Mouse (Mus musculus) liver, adult 2 months (tissue): ENCODE data around the gene Radil. TPM values are rescaled to one million over a fixed set of nuclear protein-coding genes. Genes with fewer than 3 reads are reported as not detected.

Experiments
- DNase-seq: peaks from one replicate; pipeline ENCODE4 v3.0.0-alpha.2; 2011; ENCODE audit warnings: low read depth, low spot score; ENCODE audit errors: extremely low read depth
- H3K27ac ChIP-seq: fragments of 200-500 bp; replicated peaks from 2 replicates; pipeline ENCODE4 v1.5.1; 2012; ENCODE audit warnings: low read depth, mild to moderate bottlenecking, control low read depth, inconsistent platforms, low read length; ENCODE audit not compliant: insufficient read depth
- H3K27me3 ChIP-seq: fragments of 200-500 bp; 2 replicates; pipeline ENCODE4 v1.6.1; 2012; ENCODE audit warnings: mild to moderate bottlenecking, moderate library complexity, low read length, inconsistent platforms; ENCODE audit not compliant: control insufficient read depth, insufficient read depth
- H3K36me3 ChIP-seq: fragments of 200-500 bp; 2 replicates; pipeline ENCODE4 v1.6.1; 2012; ENCODE audit warnings: low read length, inconsistent platforms; ENCODE audit not compliant: control insufficient read depth, insufficient read depth
- H3K4me1 ChIP-seq: fragments of 200-500 bp; 2 replicates; pipeline ENCODE4 v1.6.1; 2011; ENCODE audit warnings: low read length; ENCODE audit not compliant: control insufficient read depth, insufficient read depth
- H3K4me3 ChIP-seq: fragments of 200-500 bp; 2 replicates; pipeline ENCODE4 v1.5.1; 2011; ENCODE audit warnings: low read depth, mild to moderate bottlenecking, control low read depth, low read length, moderate library complexity; ENCODE audit not compliant: insufficient read depth
- H3K79me2 ChIP-seq: fragments of 200-500 bp; 2 replicates; pipeline ENCODE4 v1.6.1; 2012; ENCODE audit warnings: inconsistent platforms, mild to moderate bottlenecking, low read length, moderate library complexity; ENCODE audit not compliant: control insufficient read depth, insufficient read depth
- H3K9ac ChIP-seq: fragments of 200-500 bp; 2 replicates; pipeline ENCODE4 v1.6.1; 2012; ENCODE audit warnings: low read depth, mild to moderate bottlenecking, control low read depth, inconsistent platforms, low read length
- CTCF ChIP-seq: fragments of 200-500 bp; IDR thresholded peaks from 2 replicates; pipeline ENCODE4 v1.5.1; 2011; ENCODE audit warnings: low read depth, low read length, control low read depth
- POLR2A ChIP-seq: fragments of 200-500 bp; IDR thresholded peaks from 2 replicates; pipeline ENCODE4 v1.6.1; 2011; ENCODE audit warnings: low read length, control low read depth; ENCODE audit not compliant: insufficient read depth; ENCODE audit errors: extremely low read depth
- WGBS: fragments of 180-500 bp; shearing (Covaris S2); methylation state at CpG from one replicate; pipeline ENCODE4 v1.1.7; 2018; 5-methylcytosine and 5-hydroxymethylcytosine counted together
- polyA plus RNA-seq: library from polyadenylated mRNA; depleted of rRNA; stranded (reverse); fragments of >200 nt; gene quantifications from 2 replicates; pipeline ENCODE4 v1.2.3, GENCODE M21; 2012
- total RNA-seq: library from RNA; depleted of rRNA; stranded (reverse); fragments of >200 nt; gene quantifications from 2 replicates; pipeline ENCODE4 v1.2.3, GENCODE M21; 2014

Radil gene
- total and polyA plus RNA-seq, 2 experiments: not detected

GRCm38 (mm10) chr5:142524711-142525464, 26.0 kb downstream of the Radil start:
- Histone ChIP-seq H3K4me3 (no peak overlapping the region), H3K9ac (no peak overlapping the region), H3K4me1 (no peaks in the 10 kb centered on the region), H3K27ac (no peak overlapping the region), H3K36me3 (no peaks in the 10 kb centered on the region), H3K27me3 (0 out of 2 replicates have a peak, but pooled peaks cover 3% of the 10 kb centered on the region), H3K79me2 (no peaks in the 10 kb centered on the region)
- no peak for DNase-seq
- TF ChIP-seq CTCF (no peak), POLR2A (no peak)
- 74% methylated on average over 8 of the region's 8 CpGs for WGBS

- Histone ChIP-seq H3K27ac (no peak overlapping the region), H3K4me3 (no peak overlapping the region)
- 90% methylated on average over 11 of the region's 11 CpGs for WGBS
These were observed 29.6 kb downstream of the Radil start for GRCm38 (mm10) chr5:142521195-142521866.

GRCm38 (mm10) chr5:142520360-142520759, 30.5 kb downstream of the Radil start:
- 50% methylated on average over 4 of the region's 4 CpGs for WGBS
- H3K36me3 ChIP-seq: no peaks in the 10 kb centered on the region
- TF ChIP-seq POLR2A: no peak
- TF ChIP-seq CTCF: no peak
- no peaks in the 10 kb centered on the region for H3K4me1 ChIP-seq
- H3K27ac ChIP-seq: no peak overlapping the region
- H3K27me3 ChIP-seq: 0 out of 2 replicates have a peak, but pooled peaks cover 2% of the 10 kb centered on the region
- H3K9ac ChIP-seq: no peak overlapping the region
- DNase-seq: peak; percentile 54
- H3K4me3 ChIP-seq: no peak overlapping the region
- no peaks in the 10 kb centered on the region for H3K79me2 ChIP-seq

More at GRCm38 (mm10) chr5:142521195-142521866, 29.6 kb downstream of the Radil start:
- TF ChIP-seq CTCF: no peak
- TF ChIP-seq POLR2A: no peak
- Histone ChIP-seq H3K9ac (no peak overlapping the region), H3K27me3 (0 out of 2 replicates have a peak, but pooled peaks cover 2% of the 10 kb centered on the region), H3K4me1 (no peaks in the 10 kb centered on the region), H3K36me3 (no peaks in the 10 kb centered on the region), H3K79me2 (no peaks in the 10 kb centered on the region)
- DNase-seq: no peak

- TF ChIP-seq POLR2A: no peak
- no peak for TF ChIP-seq CTCF
- WGBS: 73% methylated on average over 6 of the region's 6 CpGs
- H3K27ac ChIP-seq: no peak overlapping the region
These were observed 31.9 kb downstream of the Radil start for GRCm38 (mm10) chr5:142518973-142519372.

GRCm38 (mm10) chr5:142512112-142512511, 38.8 kb downstream of the Radil start:
- WGBS: 79% methylated on average over 4 of the region's 4 CpGs
- TF ChIP-seq POLR2A: no peak
- TF ChIP-seq CTCF: no peak
- H3K9ac ChIP-seq: no peak overlapping the region

More at GRCm38 (mm10) chr5:142518973-142519372, 31.9 kb downstream of the Radil start:
- no peak for DNase-seq
- H3K79me2 ChIP-seq: no peaks in the 10 kb centered on the region
- H3K4me1 ChIP-seq: no peaks in the 10 kb centered on the region
- no peaks in the 10 kb centered on the region for H3K27me3 ChIP-seq
- H3K9ac ChIP-seq: no peak overlapping the region
- no peak overlapping the region for H3K4me3 ChIP-seq
- H3K36me3 ChIP-seq: no peaks in the 10 kb centered on the region

GRCm38 (mm10) chr5:142510061-142510414, 40.9 kb downstream of the Radil start:
- Histone ChIP-seq H3K36me3 (no peaks in the 10 kb centered on the region), H3K4me1 (no peaks in the 10 kb centered on the region), H3K4me3 (no peak overlapping the region), H3K79me2 (no peaks in the 10 kb centered on the region), H3K27me3 (no peaks in the 10 kb centered on the region), H3K27ac (no peak overlapping the region), H3K9ac (no peak overlapping the region)
- WGBS: 77% methylated on average over 7 of the region's 7 CpGs
- TF ChIP-seq POLR2A (no peak), CTCF (no peak)
- DNase-seq: no peak

More at GRCm38 (mm10) chr5:142512112-142512511, 38.8 kb downstream of the Radil start:
- Histone ChIP-seq H3K27me3 (no peaks in the 10 kb centered on the region), H3K4me3 (no peak overlapping the region), H3K79me2 (no peaks in the 10 kb centered on the region), H3K27ac (no peak overlapping the region), H3K36me3 (no peaks in the 10 kb centered on the region), H3K4me1 (no peaks in the 10 kb centered on the region)
- no peak for DNase-seq
